Mouse (Mus musculus) erythroblast, embryonic 14.5 days (primary cell): Measurements from ENCODE around the gene Hes2.

Experiments
- GATA1 ChIP-seq: IDR thresholded peaks from 2 replicates; pipeline ENCODE4 v1.6.1; 2012; ENCODE audit warnings: low read length, inconsistent platforms, mixed read lengths
- TAL1 ChIP-seq: IDR thresholded peaks from 3 replicates; pipeline ENCODE4 v1.6.1; 2012; ENCODE audit warnings: low read length, inconsistent platforms, mixed read lengths

- no peak for TF ChIP-seq TAL1
- no peak for TF ChIP-seq GATA1
Measured at GRCm38 (mm10) chr4:152136876-152137250, 21.8 kb upstream of the Hes2 start.
